Mouse (Mus musculus): Measurements from ENCODE around the gene Sh3bp5l. TPM values are rescaled to one million over a fixed set of nuclear protein-coding genes. Genes with fewer than 3 reads are reported as not detected.
"Not testable (repeated sequence)": the region's sequence is repeated elsewhere in the genome, so short reads cannot be mapped to it uniquely, and the experiment has no call there.

The Sh3bp5l gene
- polyA plus RNA-seq, 1 experiment from 2014 or later = 34.2 TPM

DNA sequence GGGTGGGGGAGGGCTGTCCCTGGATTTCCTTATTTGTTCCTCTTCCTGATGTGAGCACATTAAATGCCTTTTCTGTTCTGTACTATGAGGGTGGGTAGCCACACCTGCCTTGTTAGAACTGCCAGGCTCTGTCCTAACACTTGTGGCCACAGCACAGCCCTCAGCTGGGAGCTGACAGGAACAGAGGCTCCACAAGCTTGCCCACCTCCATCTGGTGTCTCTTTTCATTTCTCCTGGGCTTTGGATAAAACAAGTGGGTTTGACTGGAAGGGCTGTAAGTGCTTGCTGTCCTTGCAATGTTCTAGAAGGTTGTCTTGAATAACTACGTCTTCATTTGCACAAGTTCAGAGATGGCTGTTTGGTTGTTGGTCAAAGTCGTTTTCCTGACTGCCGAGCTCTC, 24.4 kb downstream of the Sh3bp5l start:
- no peaks in the 10 kb centered on the region for H3K4me1 ChIP-seq (ENCODE audit: control insufficient read depth, insufficient read depth, low read length)
- 84% methylated on average over 3 of the region's 3 CpGs for WGBS
- no peaks in the 10 kb centered on the region for H3K27me3 ChIP-seq (ENCODE audit: control insufficient read depth, insufficient read depth, low read length)
- DNase-seq (ENCODE audit: low spot score, missing footprints) (no peak), ATAC-seq (ENCODE audit: low FRiP score) (no peak)
- H3K4me2 ChIP-seq = no peak overlapping the region
- H3K36me3 ChIP-seq (ENCODE audit: control insufficient read depth, insufficient read depth, low read length) = no peaks in the 10 kb centered on the region; the same call in 1 of the 2 replicates
- no peaks in the 10 kb centered on the region for H3K9me3 ChIP-seq (ENCODE audit: control insufficient read depth, low read length)
- H3K4me3 ChIP-seq (ENCODE audit: low read depth, low read length) = no peak overlapping the region
- H3K27ac ChIP-seq (ENCODE audit: low read depth, low read length) = no peak overlapping the region
- H3K9ac ChIP-seq (ENCODE audit: low read length) = no peak overlapping the region

DNA sequence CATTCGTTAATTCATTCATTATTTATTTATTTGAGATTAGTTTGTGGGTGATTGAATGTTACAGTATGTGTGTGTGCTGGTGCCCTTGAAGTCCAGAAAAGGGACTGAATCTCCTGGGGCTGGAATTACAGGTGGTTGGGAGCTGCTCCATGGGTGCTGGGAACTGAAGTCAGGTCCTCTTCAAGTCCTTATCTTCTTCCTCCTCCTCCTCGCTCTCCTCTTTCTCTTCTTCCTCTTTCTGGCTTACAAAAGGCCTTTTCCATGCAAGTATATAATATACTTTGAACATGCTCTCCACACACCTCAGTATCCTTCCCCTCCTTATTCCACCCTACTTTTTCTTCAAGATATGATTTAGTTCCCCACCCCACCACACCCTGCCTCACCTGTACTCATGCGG, 26.5 kb downstream of the Sh3bp5l start:
- DNase-seq (ENCODE audit: low spot score, missing footprints) (no peak), ATAC-seq (ENCODE audit: low FRiP score) (no peak)
- WGBS = 92% methylated on average over 3 of the region's 3 CpGs
- Histone ChIP-seq H3K9ac (ENCODE audit: low read length) (no peak overlapping the region), H3K4me3 (ENCODE audit: low read depth, low read length) (no peak overlapping the region), H3K4me1 (ENCODE audit: control insufficient read depth, insufficient read depth, low read length) (no peaks in the 10 kb centered on the region), H3K36me3 (ENCODE audit: control insufficient read depth, insufficient read depth, low read length) (no peaks in the 10 kb centered on the region), H3K9me3 (ENCODE audit: control insufficient read depth, low read length) (no peaks in the 10 kb centered on the region), H3K27ac (ENCODE audit: low read depth, low read length) (no peak overlapping the region), H3K4me2 (no peak overlapping the region), H3K27me3 (ENCODE audit: control insufficient read depth, insufficient read depth, low read length) (no peaks in the 10 kb centered on the region)

DNA sequence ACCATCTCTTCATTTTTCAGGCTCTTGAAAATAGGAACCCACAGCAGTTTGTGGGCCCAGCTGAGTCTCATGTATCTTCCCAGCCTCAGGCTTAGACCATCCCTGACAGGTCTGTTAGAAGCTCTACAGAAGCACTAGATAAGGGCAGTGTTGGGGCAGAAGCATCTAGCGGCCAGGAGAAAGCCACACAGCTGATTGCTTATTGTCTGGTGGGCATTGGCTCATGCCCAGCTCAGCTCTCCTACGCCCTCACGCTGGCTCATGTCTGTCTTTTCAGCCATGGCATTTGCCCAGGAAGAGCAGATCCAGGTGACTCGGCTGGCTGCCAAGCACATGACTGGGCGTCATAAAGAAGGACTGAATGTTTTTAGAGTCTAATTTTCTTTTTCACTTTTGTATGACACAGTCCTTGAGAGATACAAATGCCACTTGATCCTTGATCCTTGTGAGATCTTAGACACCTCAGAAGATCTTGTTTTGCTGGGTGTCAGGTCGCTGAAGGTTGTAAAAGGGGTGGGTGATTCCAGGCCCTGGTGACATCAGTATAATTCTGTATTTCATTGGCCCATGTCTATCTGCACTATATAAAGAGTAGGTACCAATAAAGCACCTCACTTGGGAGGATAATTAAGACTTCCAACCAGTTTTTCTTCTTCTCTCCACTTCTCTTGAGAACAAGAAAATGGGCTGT, 27.5 kb downstream of the Sh3bp5l start:
- no peak for ATAC-seq (ENCODE audit: low FRiP score)

DNA sequence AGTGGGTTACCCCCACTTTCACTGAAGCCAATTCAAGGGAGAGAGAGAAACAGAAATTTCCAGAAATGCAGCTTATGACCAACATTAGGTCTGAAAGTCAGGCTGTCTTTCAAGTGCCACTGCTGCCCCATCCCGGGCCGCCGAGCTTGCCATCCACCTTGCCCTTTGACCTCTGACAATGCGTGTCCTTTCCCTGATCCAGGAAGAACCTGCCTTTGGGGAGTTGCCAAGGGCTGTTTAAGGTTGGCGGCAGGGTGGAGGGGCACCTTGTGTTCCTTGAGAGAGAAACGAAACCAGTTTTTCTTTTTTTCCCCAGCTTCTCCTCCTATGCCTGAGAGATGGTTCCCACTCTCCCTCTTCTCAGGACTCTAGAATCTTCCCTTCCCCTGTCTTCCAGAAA, 32.0 kb downstream of the Sh3bp5l start:
- WGBS = no CpG with 5 or more reads among the region's 6 CpGs
- H3K27ac ChIP-seq (ENCODE audit: low read depth, low read length); DNase-seq (ENCODE audit: low spot score, missing footprints); H3K9ac ChIP-seq (ENCODE audit: low read length); H3K36me3 ChIP-seq (ENCODE audit: control insufficient read depth, insufficient read depth, low read length); H3K9me3 ChIP-seq (ENCODE audit: control insufficient read depth, low read length); H3K27me3 ChIP-seq (ENCODE audit: control insufficient read depth, insufficient read depth, low read length); ATAC-seq (ENCODE audit: low FRiP score); H3K4me1 ChIP-seq (ENCODE audit: control insufficient read depth, insufficient read depth, low read length); H3K4me2 ChIP-seq; H3K4me3 ChIP-seq (ENCODE audit: low read depth, low read length): not testable (repeated sequence)

More for the DNA sequence above, 27.5 kb downstream of the Sh3bp5l start:
- Histone ChIP-seq H3K36me3 (ENCODE audit: control insufficient read depth, insufficient read depth, low read length) (no peaks in the 10 kb centered on the region), H3K9me3 (ENCODE audit: control insufficient read depth, low read length) (no peaks in the 10 kb centered on the region), H3K4me1 (ENCODE audit: control insufficient read depth, insufficient read depth, low read length) (no peaks in the 10 kb centered on the region), H3K9ac (ENCODE audit: low read length) (no peak overlapping the region), H3K27me3 (ENCODE audit: control insufficient read depth, insufficient read depth, low read length) (no peaks in the 10 kb centered on the region), H3K4me3 (ENCODE audit: low read depth, low read length) (no peak overlapping the region), H3K27ac (ENCODE audit: low read depth, low read length) (no peak overlapping the region), H3K4me2 (no peak overlapping the region)
- no peak for DNase-seq (ENCODE audit: low spot score, missing footprints)
- 80% methylated on average over 6 of the region's 6 CpGs for WGBS

DNA sequence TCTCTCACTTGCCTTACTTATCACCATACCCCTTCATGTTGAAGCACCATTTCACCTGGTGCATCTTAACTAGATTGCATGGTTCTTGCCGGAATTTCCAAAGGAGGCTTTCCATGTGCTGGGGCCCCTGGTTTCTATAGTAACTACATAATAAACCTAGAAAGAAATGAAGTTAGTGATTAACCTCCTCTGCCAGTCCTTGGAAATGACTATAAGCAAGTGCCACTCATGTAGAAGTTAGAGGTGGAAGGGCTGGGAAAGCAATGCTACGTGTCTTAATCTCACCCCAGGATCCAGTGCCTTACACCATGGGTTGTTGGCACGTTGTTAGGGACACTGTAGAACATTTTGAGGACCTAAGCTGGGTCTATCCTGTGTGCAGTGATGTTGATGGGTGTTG, 33.9 kb downstream of the Sh3bp5l start:
- H3K4me2 ChIP-seq = no peak overlapping the region
- no peak overlapping the region for H3K4me3 ChIP-seq (ENCODE audit: low read depth, low read length)
- no peak for ATAC-seq (ENCODE audit: low FRiP score)
- H3K27me3 ChIP-seq (ENCODE audit: control insufficient read depth, insufficient read depth, low read length) = no peaks in the 10 kb centered on the region
- H3K4me1 ChIP-seq (ENCODE audit: control insufficient read depth, insufficient read depth, low read length) = no peaks in the 10 kb centered on the region
- no peaks in the 10 kb centered on the region for H3K36me3 ChIP-seq (ENCODE audit: control insufficient read depth, insufficient read depth, low read length)
- no peak overlapping the region for H3K9ac ChIP-seq (ENCODE audit: low read length)
- DNase-seq (ENCODE audit: low spot score, missing footprints) = no peak
- H3K9me3 ChIP-seq (ENCODE audit: control insufficient read depth, low read length) = no peaks in the 10 kb centered on the region
- no peak overlapping the region for H3K27ac ChIP-seq (ENCODE audit: low read depth, low read length)
- WGBS = 77% methylated on average over 3 of the region's 3 CpGs

DNA sequence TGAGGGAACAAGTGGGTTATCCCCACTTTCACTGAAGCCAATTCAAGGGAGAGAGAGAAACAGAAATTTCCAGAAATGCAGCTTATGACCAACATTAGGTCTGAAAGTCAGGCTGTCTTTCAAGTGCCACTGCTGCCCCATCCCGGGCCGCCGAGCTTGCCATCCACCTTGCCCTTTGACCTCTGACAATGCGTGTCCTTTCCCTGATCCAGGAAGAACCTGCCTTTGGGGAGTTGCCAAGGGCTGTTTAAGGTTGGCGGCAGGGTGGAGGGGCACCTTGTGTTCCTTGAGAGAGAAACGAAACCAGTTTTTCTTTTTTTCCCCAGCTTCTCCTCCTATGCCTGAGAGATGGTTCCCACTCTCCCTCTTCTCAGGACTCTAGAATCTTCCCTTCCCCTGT, 35.7 kb downstream of the Sh3bp5l start:
- ATAC-seq (ENCODE audit: low FRiP score); H3K9ac ChIP-seq (ENCODE audit: low read length); H3K27me3 ChIP-seq (ENCODE audit: control insufficient read depth, insufficient read depth, low read length); DNase-seq (ENCODE audit: low spot score, missing footprints); H3K27ac ChIP-seq (ENCODE audit: low read depth, low read length); H3K9me3 ChIP-seq (ENCODE audit: control insufficient read depth, low read length); H3K36me3 ChIP-seq (ENCODE audit: control insufficient read depth, insufficient read depth, low read length); H3K4me2 ChIP-seq; H3K4me3 ChIP-seq (ENCODE audit: low read depth, low read length); H3K4me1 ChIP-seq (ENCODE audit: control insufficient read depth, insufficient read depth, low read length): not testable (repeated sequence)
- no CpG with 5 or more reads among the region's 6 CpGs for WGBS

DNA sequence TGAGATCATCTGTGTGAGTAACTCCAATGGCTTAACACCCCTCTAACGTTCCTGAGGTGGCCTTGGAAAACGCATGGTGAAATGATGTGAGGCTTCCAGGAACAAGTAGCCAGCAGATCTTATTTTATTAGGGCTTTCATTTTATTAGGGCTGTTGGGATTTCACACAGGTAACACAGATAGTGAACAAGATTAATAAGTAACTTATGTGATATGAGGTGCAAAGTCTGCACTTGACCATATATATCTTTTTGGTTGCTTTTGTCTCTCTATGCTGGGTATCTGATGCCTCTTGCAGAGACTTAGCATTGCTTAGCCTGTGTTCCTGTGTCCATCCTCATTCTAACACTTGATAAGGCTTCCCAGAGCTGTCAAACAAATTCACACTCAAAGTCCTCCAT, 46.7 kb downstream of the Sh3bp5l start:
- DNase-seq (ENCODE audit: low spot score, missing footprints) (no peak), ATAC-seq (ENCODE audit: low FRiP score) (no peak)
- Histone ChIP-seq H3K4me2 (no peak overlapping the region), H3K27ac (ENCODE audit: low read depth, low read length) (no peak overlapping the region), H3K4me1 (ENCODE audit: control insufficient read depth, insufficient read depth, low read length) (no peaks in the 10 kb centered on the region), H3K9me3 (ENCODE audit: control insufficient read depth, low read length) (no peaks in the 10 kb centered on the region), H3K36me3 (ENCODE audit: control insufficient read depth, insufficient read depth, low read length) (no peaks in the 10 kb centered on the region), H3K9ac (ENCODE audit: low read length) (no peak overlapping the region), H3K4me3 (ENCODE audit: low read depth, low read length) (no peak overlapping the region), H3K27me3 (ENCODE audit: control insufficient read depth, insufficient read depth, low read length) (no peaks in the 10 kb centered on the region)
- 75% methylated on average over 2 of the region's 2 CpGs for WGBS

DNA sequence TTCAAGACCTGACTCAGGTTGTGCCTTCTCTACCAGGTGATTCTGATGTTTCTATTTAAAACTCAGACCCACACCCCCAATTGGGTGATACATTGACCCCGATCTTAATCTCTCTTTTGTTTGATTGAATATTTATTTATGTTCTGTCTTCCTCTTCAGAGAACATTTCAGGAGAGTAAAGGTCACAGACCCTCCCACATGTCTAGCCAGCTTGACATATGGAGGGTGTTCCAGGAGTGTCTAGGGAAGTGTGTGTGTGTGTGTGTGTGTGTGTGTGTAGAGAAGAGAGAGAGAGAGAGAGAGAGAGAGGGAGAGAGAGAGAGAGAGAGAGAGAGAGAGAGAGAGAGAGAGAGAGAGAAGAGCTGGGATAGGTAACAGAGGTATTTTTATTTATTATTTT, 47.2 kb downstream of the Sh3bp5l start:
- DNase-seq (ENCODE audit: low spot score, missing footprints) (no peak), ATAC-seq (ENCODE audit: low FRiP score) (no peak)
- Histone ChIP-seq H3K36me3 (ENCODE audit: control insufficient read depth, insufficient read depth, low read length) (no peaks in the 10 kb centered on the region), H3K4me2 (no peak overlapping the region), H3K27me3 (ENCODE audit: control insufficient read depth, insufficient read depth, low read length) (no peaks in the 10 kb centered on the region), H3K4me3 (ENCODE audit: low read depth, low read length) (no peak overlapping the region), H3K9ac (ENCODE audit: low read length) (no peak overlapping the region), H3K4me1 (ENCODE audit: control insufficient read depth, insufficient read depth, low read length) (no peaks in the 10 kb centered on the region), H3K27ac (ENCODE audit: low read depth, low read length) (no peak overlapping the region), H3K9me3 (ENCODE audit: control insufficient read depth, low read length) (no peaks in the 10 kb centered on the region)
- WGBS = 69% methylated on average over 1 of the region's 1 CpGs

DNA sequence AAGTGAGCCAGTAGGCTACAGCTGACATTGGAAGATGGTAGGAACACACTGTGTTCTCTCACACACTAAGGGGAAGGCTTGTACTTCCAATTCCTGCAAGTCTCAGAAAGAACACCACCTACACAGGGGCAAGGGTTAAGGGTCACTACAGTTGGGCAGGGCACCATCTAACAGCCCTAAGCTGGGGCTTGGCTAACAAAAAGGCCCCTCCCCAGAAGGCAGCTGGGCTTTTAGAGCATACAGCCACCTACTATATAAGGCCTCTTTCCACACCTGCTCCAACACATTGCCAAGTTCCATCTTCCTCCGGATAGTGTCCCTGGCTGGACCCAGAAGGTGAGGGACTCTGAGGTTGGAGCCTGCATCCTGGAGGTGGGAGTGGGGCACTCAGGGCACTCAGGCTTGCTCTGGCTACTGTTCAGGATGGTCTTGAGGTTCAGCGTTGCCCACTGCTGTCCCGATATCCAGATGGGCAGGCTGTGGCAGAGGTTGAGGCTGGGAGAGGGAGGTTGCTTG, 48.3 kb downstream of the Sh3bp5l start, which contains the start of gene Lypd8:
Gene Lypd8, plus strand, starts transcription at position 281 of the 516 bp plus-strand sequence.
- DNase-seq (ENCODE audit: low spot score, missing footprints) = no peak
- 94% methylated on average over 3 of the region's 3 CpGs for WGBS
- Histone ChIP-seq H3K9me3 (ENCODE audit: control insufficient read depth, low read length) (no peaks in the 10 kb centered on the region), H3K4me2 (no peak within 1 kb of the TSS), H3K4me3 (ENCODE audit: low read depth, low read length) (no peak within 1 kb of the TSS), H3K9ac (ENCODE audit: low read length) (no peak within 1 kb of the TSS), H3K27me3 (ENCODE audit: control insufficient read depth, insufficient read depth, low read length) (no peaks in the 10 kb centered on the region), H3K27ac (ENCODE audit: low read depth, low read length) (no peak within 1 kb of the TSS), H3K4me1 (ENCODE audit: control insufficient read depth, insufficient read depth, low read length) (no peaks in the 10 kb centered on the region), H3K36me3 (ENCODE audit: control insufficient read depth, insufficient read depth, low read length) (no peaks in the 10 kb centered on the region)
- no peak for ATAC-seq (ENCODE audit: low FRiP score)

All from midbrain, embryonic 11.5 days (tissue).